Mouse (Mus musculus): ENCODE measurements around the gene Synj2.

DNA sequence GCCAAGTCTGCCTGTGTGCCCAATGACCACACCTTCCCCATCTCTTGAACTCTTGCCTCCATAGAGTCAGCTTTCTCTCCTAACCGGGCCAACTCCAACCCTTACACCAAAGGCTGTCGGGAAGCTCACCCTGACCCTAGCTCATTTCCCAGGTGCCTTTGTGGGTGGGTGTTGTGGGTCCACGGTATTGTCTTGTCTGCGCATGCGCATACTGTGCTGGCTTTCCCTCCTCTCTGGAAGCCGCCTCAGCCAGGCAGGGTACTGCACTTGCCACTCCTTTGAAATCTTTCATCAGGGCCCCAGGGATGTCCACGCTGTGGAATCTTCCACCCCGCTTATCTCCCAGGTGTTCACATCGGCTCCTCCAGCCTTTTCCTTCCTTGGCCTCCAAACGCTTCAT, 17.6 kb downstream of the Synj2 start:
- TF ChIP-seq CTCF (IDR thresholded peaks at IDR 0.05; ENCODE audit: low read depth, low read length) (no peak), TAL1 (conservative IDR thresholded peaks at IDR 0.05; ENCODE audit: low read depth, low read length) (no peak), GATA1 (IDR thresholded peaks at IDR 0.05; ENCODE audit: borderline replicate concordance, low read length) (no peak), POLR2AphosphoS5 (IDR thresholded peaks at IDR 0.05; ENCODE audit: insufficient replicate concordance, low read depth, low read length) (no peak), GATA2 (IDR thresholded peaks at IDR 0.05; ENCODE audit: borderline replicate concordance, low read depth, low read length) (no peak)
